Mouse (Mus musculus): ENCODE data around the gene Mtmr12.

Gene Mtmr12

DNA sequence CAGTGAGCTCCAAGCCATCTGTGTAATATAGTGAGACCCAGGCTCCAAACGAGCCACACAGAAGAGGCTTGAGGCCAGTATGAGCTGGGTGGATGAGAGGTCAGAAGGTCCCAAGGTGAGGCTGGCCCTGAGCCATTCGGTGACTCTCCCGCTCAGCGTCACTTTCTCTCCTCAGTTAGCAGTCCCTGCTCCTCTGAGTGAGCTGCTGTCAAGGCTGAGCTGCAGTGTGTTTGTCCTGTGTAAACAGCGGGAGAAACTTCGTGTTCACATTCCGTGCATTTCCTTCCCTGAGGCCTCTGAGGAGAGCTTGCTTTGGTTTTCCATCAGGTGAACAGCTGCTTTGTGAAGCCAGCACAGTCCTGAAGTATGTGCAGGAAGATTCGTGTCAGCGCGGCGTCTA, 27.6 kb downstream of the Mtmr12 start:
- DNase-seq (ENCODE audit: extremely low read depth, insufficient read length, low spot score): no peak

DNA sequence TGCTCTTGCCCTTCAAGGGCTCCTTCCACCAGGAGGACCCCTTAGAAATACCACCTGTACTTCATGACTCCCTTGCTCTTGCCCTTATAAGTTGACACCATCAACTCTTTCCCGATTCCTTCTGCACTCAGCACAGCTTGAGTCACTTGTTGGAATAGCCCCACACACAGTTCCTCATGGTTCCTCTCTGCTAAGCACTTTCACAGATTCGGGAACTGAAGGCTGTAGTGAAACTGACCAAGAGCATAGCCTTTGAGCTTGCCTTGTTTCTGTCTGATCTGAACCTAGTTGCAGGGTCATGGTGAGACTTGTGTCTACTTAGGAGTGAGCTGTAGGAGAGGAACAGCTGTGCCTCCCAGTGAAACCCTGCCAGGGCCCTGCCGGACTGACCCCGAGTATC, 28.2 kb downstream of the Mtmr12 start:
- no peak for DNase-seq (ENCODE audit: extremely low read depth, insufficient read length, low spot score)

DNA sequence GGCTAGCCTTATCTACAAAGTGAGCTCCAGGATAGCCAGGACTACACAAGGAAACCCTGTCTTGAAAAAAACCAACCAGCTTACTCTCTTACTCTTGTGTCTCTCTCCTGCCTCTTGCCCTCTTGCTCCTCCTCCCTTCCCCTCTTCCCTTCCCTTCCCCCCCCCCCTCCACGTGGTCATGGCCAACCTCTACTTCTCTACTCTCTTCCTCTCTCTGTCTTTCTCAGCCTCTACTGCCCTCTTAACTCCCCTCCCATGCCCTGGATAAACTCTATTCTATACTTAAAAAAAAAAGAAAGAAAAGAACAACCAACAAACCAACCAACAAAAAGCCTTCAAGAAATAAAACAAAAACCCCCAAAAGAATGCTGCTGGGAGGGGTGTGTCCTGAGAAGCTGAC, 30.7 kb downstream of the Mtmr12 start:
- DNase-seq (ENCODE audit: extremely low read depth, insufficient read length, low spot score): no peak

DNA sequence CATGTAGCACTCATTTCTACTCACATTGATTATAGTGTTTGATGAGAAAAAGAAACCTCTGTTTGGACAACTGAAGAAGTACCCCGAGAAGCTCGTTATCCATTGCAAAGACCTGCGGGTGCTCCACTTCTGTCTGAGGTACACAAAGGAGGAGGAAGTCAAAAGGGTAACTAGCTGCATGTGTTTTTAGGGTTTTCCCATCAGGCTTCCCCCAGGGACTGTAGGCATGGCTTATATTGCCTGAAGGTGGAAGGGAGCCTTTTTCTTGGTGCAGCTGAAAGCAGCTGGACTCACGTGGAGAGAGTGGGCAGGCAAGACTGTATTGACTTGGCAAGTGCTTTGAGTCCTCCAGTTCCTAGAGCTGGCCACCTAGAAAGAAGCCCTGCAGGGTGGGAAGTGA, 31.2 kb downstream of the Mtmr12 start:
- no peak for DNase-seq (ENCODE audit: extremely low read depth, insufficient read length, low spot score)

DNA sequence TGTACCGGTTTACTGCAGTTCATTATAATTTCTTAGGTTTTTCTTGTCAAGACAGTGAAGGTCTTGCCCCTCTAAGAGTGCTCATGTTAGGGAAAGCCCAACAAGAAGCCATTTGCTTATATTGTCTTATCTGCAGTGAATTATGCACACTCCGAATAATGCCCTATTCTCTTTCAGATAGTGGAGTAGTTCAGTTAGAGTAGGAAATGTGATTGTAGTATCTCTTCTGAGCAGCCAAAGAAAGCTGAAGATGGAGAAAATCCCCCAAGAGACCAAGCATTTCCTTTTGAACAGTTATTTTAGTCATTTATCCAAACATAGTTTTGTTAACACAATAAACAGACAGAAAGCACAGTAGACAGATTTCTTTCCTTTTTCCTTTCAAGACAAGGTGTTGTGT, 32.1 kb downstream of the Mtmr12 start:
- no peak for DNase-seq (ENCODE audit: extremely low read depth, insufficient read length, low spot score)

DNA sequence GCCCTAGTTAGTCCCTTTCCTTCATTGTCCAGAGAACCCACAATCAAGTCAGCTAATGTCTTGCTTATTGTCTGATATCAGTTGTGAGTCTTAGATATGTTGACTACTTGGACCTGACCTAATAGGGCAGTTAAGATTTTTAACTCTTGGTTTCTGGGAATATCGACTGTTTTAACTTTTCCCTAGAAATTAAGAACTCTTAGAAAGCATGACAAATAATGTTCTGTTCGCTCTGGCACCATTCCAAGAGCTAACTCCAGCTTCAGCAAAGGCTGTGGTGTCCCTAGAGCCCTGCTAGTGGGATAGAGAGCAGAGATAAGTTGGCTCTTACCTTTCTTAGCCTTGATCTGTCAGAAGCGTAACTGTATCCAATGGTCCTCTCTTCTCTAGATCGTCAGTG, 32.7 kb downstream of the Mtmr12 start:
- DNase-seq (ENCODE audit: extremely low read depth, insufficient read length, low spot score): no peak

DNA sequence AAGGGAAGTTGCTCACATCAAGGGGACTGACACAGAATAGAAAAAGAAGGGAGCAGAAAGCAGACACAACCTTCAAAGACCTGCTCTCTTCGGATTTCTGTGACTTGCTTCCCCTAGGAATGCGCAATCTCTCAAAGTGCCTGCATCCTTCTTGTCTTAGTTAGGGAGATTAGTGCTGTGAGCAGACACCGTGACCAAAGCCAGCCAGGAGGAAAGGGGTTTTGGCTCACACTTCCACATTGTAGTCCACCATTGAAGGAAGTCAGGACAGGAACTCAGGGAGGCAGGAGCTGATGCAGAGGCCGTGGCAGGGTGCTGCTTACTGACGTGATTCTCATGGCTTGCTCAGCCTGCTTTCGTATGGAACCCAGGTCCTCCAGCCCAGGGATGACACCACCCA, 33.5 kb downstream of the Mtmr12 start:
- no peak for DNase-seq (ENCODE audit: extremely low read depth, insufficient read length, low spot score)

DNA sequence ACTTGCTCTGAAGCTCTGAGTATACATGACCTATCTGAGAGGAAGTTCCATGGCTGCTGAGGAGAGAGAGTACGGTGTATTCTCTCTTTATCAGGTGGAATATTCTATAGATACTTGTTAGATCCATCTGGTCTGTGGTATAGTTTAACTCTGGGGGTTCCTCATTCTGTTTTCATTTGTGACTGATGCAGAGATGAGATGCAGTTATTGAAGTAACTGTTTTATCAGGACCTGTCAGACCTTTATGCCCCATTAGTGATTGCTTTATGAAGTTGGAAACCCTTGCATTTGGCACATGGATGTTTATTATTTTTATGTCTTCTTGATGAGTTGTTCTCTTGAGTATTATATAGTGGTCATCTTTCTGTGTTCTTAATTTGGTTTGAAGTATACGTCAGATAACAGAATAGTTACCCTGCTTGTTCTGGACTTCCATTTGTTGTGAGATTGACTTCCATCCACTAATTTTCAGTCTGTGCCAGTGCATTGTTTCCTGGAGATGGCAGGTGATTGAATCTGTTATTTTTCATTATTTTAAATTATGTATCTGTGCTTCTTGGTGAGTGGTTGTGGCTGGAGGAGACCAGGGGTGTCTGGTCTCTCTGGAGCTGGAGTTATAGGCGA, 36.0 kb downstream of the Mtmr12 start:
- no peak for DNase-seq (ENCODE audit: extremely low read depth, insufficient read length, low spot score)

DNA sequence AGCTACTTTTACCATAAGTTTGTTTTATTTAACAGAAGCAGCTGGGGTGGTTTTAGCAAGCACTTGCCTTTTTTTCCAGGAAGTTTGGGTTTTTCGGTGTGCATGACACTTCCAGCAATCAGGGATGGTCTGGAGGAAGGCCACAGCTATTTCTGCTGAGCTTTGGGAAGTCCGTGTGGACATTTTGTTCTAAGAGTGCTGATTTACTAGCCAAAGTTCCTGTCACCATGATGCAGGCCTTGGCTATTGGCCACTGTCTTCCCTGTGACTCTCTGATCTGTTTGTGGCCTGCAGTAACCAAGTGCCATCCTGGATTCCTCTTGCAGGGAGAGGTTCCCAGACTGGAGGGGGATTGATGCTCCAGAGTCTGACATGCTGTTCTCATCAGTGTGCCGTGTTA, 39.0 kb downstream of the Mtmr12 start:
- no peak for DNase-seq (ENCODE audit: extremely low read depth, insufficient read length, low spot score)

DNA sequence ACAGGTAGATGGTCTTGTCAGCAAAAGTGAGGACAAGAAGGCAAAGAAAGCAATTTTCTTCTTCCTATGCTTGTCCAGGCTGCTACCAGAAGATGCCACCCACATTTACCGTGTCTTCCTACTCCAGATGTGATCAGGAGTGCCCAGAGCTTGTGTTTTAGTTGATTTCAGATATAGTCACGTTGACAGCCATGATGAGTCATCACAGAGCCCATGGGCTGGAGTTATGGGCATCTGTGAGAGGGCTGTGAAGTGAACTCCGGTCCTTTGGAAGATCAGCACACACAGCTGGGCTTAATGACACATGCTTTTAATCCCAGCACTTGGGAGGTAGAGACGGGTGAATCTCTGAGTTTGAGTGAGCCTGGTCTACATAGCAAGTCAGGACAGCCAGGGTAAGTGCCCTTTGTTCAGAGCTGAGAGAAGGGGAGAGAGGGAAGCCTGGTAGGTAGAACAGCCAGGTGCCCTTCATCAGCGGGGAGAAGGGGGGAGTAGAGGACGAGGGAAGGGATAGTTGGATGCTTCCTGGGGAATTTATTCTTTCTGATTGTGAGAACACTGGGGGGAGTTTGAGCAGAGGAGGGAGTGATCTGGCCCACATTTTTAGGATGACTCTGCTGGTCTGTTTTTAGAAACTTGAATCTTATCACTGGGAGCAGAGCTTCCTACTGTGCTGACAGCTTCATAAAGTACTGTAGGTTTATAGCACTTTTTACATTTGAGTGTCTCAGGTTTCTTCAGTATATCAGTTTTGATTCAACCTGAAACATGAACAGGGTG, 40.9 kb downstream of the Mtmr12 start:
- no peak for DNase-seq (ENCODE audit: extremely low read depth, insufficient read length, low spot score)

DNA sequence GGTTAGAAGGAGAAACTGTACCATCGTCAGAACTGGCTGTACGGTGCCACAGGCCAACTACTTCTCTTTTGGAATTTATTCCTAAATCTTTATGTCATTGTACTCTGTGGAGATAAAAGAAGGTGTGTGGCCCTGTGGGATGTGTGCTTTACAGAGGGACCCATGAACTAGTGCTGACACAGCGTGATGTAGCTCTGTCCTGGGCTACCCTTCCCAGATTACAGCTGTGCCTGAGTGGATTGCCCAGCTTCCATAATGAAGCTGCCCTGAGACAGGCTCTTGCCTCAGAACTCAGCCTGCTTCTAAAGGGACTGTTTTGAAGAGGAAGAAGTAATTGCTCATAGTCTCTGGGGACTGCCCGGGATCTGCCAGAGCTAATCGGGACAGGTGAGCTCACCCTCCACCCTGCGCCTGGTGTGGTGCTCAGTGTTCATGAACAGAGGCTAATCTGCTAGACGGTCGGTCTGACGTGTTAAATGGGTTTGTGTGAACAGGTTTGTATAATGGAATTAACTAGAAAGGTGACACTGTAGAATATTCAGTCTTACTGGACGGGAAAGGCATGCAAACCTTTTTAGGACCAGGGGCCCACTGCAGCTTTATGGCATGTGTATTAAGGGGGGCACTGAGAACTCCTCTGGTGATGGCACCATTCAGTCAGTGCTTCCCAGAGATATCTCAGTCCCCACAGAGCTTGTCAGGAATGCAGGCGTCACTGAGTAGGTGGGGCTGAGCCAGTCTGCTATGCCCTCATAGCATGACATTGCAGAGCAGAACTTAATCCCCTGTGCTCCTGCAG, 41.7 kb downstream of the Mtmr12 start:
- DNase-seq (ENCODE audit: extremely low read depth, insufficient read length, low spot score): no peak

DNA sequence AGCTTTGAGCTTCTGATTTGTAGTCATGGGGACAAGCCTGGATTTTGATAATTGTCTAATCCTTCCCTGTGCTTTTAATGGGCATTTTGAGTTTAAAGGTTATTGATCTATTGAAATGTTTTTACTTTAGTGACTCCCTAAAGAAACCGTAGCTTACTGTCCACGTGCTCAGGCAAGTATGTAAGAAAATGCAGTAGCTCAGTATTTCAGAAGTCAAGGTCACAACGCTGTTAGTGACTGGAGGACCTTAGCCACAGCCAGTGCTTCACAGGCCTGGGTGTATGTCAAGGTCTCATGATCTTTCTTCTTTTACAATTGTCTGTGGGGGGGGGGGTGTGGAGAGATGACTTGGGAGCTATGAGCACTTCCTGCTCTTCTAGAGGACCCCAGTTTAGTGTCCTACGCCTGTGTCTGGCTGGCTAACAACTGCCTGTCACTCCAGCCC, 42.4 kb downstream of the Mtmr12 start:
- DNase-seq (ENCODE audit: extremely low read depth, insufficient read length, low spot score): no peak

DNA sequence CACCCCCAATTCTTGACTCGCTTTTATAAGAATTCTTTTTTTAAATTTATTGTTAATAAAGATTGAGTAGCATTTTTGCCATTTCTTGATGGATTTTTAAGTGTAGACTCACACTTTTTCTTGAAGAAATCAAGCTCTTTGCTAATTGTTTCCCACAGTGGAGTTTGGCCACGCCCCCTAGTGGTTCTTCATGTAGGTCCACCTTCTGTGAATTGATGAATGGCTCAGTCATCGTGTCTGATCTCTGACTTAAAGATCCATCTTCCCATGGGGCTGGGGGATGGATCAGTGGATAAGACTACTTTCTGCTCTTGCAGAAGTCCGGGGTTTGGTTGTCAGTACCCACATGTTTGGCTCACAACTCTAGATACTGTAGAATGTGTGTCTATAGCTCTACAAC, 43.5 kb downstream of the Mtmr12 start:
- DNase-seq (ENCODE audit: extremely low read depth, insufficient read length, low spot score): no peak

DNA sequence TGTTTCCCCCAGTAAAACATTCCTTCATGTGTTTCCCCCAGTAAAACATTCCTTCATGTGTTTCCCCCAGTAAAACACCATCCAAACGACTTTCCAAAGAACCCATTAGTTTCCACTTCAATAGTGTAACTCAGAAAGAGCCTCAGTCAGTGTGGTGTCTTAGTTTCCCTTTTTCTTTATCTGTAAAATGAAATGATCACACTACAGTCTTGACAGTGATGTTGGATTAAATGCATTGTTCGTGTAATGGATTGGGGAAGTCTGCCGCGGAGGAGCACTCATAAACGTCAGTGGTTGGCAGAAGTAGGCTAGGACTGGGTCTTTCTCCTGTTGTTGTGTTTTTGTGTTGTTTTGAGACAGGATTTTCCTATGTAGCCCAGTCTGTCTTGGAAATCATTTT, 45.5 kb downstream of the Mtmr12 start:
- DNase-seq (ENCODE audit: extremely low read depth, insufficient read length, low spot score): no peak

DNA sequence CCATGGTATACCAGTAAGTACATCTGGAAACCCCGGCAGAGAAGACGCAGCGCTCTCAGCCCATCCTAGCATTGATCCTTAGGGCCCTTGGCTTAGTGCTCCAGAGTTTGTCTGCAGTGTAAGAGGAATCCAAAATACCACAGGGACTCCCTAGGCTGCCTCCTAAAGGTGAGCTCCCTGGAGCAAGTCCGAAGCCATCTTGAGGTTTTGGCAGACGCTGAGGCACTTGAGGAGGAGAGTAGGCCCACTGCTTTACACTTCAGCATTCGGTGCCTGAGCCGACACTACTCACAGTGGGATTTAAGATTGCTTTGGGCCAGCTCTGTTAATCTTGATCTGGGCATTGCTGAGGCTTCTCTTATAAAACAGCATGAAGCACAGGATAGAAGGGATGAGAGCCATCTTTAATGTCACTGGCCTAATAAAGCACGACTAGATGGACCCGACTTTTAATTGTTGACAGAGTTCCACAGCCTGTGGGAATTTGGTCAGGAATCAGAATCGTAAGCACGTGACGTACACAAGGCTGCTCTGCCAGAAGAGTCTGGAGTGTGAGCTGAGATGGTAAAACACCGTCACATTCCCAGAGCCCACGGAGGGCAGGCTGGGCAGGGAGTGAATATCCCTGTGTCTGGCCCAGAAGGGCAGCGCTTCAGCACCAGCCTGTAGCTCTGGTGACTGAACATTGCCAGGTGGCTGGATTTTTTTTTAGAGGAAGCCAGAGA, 46.8 kb downstream of the Mtmr12 start:
- no peak for DNase-seq (ENCODE audit: extremely low read depth, insufficient read length, low spot score)

DNA sequence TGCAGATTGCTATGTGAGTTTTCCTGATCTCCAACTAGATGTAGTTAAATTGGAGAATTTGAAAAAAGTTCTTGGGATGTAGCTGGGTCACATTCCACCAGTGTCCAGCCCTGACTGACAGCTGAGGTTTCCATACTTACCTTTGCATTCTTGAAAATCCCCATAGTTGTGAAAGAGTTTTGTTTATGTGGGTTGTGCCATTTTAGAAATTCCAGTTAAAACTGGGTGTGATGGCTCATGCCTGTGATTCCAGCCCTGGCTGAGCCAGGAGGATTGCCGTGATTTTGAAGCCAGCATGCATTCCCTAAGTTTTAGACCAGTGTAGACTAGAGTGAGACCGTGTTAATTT, 47.3 kb downstream of the Mtmr12 start:
- no peak for DNase-seq (ENCODE audit: extremely low read depth, insufficient read length, low spot score)

DNA sequence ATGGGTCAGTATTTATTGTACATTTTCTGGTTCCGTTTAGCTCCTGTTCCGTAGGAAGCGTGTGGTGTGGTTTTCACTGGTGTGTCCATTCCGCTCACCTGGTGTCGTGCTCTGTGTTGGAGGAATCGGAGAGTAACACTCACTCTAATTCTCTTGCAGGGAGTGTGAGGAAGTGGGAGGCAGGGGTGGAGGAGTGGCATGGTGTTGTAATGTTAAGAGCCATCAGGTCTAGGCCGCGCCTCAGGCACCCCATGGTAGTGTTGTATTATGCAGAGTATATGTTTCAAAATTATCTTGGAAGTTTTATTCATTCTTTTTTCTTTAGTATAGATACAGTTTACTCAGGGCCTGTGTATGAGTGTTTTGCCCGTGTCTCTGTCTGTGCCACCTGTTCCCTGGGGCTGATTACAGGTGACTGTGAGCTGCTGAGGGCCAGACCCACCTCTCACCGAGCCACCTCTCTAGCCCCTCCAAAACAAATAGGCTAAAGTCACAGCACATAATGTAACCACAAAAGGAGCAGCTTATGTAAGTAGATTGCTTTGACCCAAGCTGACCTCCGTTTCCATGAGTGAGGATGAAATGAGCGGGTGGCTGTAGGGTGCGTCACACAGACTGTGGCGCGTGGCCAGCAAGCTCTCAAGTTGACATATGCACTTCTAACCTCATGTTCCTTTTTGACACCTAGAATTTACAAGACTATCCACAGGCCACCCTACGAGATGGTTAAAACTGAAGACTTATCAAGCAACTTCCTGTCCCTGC, 53.1 kb downstream of the Mtmr12 start:
- no peak for DNase-seq (ENCODE audit: extremely low read depth, insufficient read length, low spot score)

DNA sequence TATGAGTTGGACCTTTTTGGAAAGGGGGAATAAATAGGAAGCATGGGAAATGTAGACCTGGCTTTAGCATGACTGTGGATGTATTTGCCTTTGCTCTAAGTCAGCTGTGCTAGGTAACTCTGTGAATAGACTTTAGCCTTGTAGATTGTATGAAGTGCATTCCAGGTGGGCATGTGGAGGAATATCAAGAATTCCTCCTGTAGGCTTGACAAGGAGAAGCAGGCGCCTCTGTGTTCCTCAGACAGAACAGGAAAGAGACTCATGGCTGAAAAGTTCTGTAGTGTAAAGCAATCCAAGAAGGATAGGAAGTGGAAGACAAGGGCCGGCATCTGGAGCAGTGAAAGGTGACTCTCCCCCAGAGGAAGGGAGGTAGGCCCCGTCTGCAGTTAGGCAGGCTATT, 58.2 kb downstream of the Mtmr12 start:
- no peak for DNase-seq (ENCODE audit: extremely low read depth, insufficient read length, low spot score)

DNA sequence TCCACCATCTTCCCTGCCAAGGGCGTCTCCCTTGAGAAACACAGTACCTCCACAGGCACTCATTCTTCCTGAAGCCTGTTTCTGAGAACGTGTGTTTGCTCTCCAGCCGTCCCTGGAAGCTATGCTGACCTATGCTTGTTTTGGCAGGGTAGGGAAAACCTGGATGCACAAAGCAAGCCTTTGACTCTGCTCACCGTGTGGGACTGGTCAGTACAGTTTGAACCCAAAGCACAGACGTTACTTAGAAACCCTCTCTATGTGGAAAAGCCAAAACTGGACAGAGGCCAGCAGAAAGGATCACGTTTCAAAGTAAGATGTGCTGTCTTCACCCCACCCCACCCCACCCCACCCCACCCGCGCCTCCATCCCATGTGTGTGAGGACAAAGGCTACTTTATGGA, 61.6 kb downstream of the Mtmr12 start:
- no peak for DNase-seq (ENCODE audit: extremely low read depth, insufficient read length, low spot score)

DNA sequence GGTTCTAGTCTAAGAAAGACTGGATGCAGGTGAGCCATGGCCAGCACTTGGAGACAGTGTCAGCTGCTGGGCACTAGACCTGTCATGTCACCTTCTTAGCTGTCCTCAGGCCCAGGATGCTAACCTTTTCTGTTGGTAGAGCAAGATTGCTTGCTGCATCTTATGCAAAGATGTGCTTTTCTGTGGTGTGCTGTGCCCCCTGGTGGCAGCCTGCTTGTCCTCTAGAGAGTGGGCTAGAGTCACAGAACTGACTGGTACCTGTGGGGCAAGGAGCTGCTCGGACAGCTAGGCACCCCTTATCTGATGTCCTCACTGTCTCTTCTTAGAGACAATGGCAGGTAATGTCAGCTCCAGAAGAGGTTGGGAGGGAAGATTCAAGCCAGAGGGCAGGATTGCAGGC, 63.2 kb downstream of the Mtmr12 start:
- DNase-seq (ENCODE audit: extremely low read depth, insufficient read length, low spot score): no peak

DNA sequence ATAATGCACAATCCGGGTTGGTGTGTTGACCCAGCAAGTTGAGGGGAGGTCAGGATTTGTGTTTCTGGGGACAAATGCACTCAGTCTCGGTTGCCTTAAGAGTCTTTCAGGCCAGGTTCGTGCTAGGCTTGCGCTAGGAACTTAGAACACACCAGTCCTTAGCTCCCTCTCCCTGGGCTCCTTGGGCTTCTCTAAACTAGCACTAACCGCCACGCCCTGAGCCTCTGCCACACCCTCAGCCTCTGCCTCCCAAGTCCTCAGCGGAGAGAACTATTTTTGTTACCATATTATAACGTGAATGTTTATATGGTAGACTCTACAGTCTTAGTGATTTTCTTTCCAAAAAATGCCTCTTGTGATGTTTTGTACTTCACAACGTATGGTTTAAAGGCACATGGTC, 66.5 kb downstream of the Mtmr12 start:
- DNase-seq (ENCODE audit: extremely low read depth, insufficient read length, low spot score): no peak

All from 3134 (cell line).